Mouse (Mus musculus) T-helper 17 cell (primary cell): Measurements from ENCODE around the gene Hs3st6.

Experiments
- in situ Hi-C, 2 experiments: fragments of 300-600 bp; cut with MboI, MseI; formaldehyde crosslinking; loops; 1 replicate in 1 of 2; 2 replicates in 1 of 2; pipeline ENCODE4 v1.15.1; 2025; ENCODE audit warnings: high pct_unique_total_duplicates in 2 of 2

The Hs3st6 gene

DNA sequence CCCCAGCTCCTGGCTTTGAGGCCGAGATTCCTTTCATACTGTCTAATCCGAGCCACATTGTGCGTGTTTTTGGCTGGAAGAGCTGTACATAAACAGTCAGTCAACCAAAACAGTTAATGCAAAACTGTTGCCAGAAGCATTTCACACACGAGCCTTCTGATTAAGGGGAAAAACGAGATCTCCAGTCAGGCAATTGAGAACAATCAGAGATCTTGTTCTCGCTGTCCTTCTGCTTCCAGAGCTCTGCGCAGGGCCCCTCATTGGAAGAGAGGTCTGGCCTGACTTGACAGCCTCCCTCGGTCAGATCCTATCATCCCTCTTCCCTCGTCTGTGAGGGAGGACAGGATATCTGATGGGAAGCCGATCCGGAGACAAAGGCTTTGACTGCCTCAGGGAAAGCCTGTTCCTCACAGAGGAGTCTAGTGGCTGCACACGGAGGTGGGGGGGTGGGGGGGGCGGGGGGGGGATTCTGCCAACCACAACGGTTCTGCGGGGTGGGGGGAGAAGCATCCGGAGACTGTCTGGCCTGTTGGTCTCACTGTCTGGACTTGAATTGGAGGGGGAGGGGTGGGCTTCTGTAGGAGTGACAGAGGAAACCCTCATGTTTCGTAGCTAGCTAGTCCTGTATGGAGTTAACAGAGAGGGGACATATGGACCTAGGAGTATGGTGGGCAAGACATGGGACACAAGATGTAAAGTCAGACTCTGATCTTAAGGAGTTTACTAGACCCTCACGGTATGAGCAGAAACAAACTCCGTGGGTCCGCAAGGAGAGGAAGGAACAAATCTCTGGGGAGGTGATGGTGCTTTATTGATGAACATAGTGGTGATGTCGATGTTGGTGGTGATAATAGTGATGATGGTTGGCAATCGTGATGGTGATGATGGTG is 12.5 kb downstream of the Hs3st6 start:
- in situ Hi-C loops = loop anchor here in 1 of 2 experiments (25.0 kb wide), 1 partner anchor 1453 kb away; the partner anchor contains the start of gene Vmn2r114

DNA sequence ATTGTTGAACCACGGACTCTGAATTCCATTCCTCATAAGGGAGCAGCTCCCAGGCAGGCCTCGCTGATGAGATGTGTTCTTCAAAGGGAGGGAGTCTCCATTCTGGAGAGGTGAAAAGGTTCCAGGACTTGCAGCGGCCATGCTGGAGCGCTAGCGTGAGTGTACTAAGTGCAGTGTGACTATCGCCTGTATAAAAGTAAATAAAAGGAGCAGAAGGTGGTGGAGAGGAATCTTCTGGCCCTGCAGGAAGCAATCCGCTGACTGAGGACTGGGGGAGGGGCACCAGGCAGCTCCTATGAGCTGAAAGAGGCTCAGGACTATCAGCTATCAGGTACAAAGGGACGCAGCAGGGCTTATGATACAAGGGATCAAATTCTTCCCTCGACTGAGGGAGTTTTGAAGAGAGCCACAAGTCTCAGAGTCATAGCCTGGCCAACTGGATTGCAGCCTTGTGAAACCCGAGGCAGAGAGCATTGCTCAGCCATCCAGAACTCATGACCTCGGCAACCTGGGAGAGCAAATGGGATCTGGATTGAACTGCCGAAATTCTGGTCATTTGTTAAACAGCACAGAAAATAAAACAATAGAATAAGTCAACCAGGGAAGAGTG is 13.6 kb downstream of the Hs3st6 start:
- in situ Hi-C loops = loop anchor here in 1 of 2 experiments (25.0 kb wide), 1 partner anchor 1454 kb away; the partner anchor contains the start of gene Vmn2r114

DNA sequence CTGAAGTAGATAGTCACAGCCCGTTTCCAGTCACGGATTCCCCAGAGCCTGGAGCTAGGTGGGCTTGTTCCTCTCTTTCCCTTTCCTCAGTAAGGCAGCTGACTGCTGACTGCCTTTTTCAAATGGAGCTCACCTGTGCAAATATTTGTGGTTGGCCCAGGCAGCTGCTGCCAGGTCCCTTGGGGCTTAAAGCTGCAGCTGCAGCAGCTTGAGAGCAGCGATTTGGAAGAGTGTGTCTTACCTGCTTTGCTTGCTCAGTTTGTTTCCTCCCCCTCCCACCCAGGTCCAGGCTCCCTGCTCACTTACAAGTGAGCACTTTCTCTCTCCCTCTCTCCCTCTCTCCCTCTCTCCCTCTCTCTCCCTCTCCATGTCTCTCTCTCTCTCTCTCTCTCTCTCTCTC is 16.4 kb downstream of the Hs3st6 start:
- in situ Hi-C loops = loop anchor here in 1 of 2 experiments (25.0 kb wide), 1 partner anchor 1457 kb away; the partner anchor contains the start of gene Vmn2r114

DNA sequence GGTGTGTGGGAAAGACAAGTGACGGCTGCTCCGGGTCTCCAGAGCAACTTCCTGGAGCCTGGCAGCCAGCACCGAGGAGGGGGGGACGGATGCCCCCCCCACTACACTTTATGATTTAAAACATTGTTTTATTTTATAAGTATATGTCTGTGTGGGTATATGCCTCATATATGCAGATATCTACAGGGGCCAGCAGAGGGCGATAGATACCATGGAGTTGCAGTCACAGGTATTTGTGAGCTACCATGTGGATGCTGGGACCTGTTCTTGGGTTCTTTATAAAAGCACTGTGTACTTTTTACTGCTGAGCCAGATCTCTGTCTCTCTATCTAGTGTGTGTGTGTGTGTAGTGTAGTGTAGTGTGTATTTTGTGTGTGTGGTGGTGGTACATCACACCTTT is 20.5 kb downstream of the Hs3st6 start:
- in situ Hi-C loops = loop anchor here in 1 of 2 experiments (25.0 kb wide), 1 partner anchor 1461 kb away; the partner anchor contains the start of gene Vmn2r114

DNA sequence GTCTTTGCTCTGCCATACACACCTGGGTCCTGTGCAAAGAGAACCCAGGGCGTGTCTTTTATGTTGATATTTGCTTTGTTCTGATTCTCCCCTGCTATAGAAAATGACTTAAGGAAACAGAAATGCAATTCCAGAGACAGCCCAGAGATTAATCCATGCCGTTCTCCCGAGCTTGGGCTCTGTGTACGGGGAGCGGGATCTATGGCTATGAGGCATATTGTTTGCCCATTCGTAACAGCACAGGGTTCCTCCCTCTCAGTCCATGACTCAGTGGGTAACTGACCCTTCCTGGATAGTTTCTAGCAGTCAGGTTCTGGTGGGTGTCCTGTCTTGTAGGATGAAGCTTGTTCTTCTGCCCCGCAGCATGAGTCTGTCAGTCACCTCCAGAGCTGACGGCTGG is 22.4 kb downstream of the Hs3st6 start:
- in situ Hi-C loops = loop anchor here in 1 of 2 experiments (25.0 kb wide), 1 partner anchor 1612 kb away; no protein-coding TSS in a partner anchor

DNA sequence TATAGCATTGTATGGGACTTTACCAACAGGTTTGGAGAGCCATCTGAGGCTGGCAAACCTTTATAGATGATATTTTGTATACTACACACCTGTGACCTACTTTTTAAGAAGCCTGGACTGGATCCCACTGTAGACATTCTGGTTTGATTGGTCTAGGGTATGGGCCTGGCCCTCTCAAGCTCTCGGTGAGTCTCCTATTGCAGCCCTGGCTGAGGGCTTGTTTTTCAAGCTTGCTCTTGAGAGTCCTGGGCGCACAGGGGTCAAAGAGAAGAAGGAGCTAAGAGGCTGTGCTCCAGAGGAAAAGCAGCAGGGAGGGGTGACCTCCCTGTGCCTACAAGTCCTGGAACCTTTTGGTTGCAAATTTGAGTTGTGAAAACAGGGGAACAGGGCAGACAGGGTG is 24.3 kb downstream of the Hs3st6 start:
- in situ Hi-C loops = loop anchor here in 1 of 2 experiments (25.0 kb wide), 1 partner anchor 1610 kb away; no protein-coding TSS in a partner anchor

DNA sequence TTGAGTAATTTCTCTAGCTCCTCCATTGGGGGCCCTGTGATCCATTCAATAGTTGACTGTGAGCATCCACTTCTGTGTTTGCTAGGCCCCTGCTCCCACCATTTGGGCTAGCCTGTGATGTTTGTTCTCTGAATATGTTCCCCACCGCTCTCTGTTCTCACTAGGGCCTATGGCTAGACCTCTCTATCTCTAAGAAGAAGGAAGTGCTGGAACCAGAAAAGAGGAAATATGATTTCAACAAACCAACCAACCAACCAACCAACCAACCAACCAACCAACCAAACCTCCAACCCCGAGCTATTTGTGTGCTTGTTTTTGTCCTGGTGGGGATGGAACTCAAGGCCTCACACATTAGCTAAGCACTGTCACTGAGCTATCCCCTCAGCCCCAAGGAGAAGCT is 28.0 kb downstream of the Hs3st6 start:
- in situ Hi-C loops = loop anchor here in 1 of 2 experiments (25.0 kb wide), 1 partner anchor 1606 kb away; no protein-coding TSS in a partner anchor

DNA sequence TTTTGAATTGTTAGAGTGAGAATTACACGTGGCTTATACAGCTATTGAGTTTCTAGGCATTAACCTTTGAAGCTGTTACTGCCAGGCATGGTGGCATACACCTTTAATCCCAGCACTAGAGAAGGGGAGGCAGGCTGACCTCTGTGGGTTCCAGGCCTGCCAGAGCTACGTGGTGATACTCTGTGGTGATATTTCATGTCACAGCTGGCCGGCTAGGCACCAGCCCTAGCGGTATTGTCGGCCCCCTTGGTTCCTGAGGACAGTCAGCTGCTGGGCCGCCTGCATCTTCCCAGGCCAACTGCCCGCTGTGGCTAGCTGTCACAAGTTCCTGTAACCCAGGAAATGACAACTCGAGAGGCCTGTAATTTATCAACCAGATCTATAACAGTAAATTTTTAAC is 39.4 kb downstream of the Hs3st6 start:
- in situ Hi-C loops = loop anchor here in 1 of 2 experiments (25.0 kb wide), 1 partner anchor 1595 kb away; no protein-coding TSS in a partner anchor

DNA sequence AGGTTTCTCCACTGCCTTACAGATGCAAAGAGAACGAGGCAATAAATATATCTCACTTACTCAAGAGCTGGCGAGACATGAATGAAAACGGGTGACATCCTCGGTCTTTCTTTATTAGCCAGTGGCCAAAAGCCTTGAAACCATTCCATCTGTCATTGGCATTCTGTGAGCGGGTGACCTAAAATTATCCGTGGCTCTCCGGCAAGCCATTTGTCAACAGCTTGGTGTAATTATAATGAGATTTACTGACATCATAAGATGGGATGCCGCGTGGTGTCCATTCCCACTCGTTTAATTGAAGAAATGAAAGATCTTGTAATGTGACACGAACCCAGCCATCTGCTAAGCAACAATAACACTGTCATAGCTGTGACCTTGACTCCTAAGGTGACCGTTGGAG is 42.0 kb downstream of the Hs3st6 start:
- in situ Hi-C loops = loop anchor here in 1 of 2 experiments (25.0 kb wide), 1 partner anchor 1593 kb away; no protein-coding TSS in a partner anchor

DNA sequence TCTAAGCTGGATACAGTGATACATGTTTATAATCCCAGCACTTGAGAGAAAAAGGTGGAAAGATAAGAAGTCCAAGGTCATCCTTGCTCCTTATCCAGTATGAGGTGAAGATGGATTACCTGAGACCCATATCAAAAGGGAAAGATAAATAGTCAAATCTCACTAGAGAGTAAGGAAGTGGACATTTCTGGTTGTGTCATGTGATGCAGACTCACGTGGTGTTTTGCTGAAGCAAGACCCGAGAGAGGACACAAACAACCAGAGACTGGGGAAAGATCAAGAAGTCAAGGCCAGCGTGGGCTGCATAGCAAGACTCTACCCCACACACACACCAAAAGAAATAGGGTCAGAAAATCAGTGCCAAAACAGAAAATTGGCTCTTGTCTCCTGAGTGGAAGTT is 44.2 kb downstream of the Hs3st6 start:
- in situ Hi-C loops = loop anchor here in 1 of 2 experiments (25.0 kb wide), 1 partner anchor 1590 kb away; no protein-coding TSS in a partner anchor

DNA sequence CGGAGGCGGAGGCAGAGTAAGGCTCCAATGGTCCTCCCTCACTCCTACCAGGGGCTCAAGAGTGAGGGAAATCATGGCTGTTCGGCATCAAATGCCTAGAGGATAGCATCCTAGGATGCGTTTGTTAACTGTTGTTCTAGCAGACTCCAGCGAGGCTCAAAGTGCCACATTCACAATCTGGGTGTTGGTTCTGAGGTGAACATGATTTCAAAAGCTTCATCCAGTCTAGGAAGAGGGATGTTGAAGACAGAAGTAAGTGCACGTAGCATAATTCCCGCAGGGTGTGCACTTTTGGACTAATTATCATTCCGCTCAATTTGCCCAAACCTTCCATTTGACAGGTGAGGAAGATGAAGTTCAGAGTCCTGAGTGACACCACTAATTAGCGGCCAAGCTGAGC is 45.4 kb downstream of the Hs3st6 start:
- in situ Hi-C loops = loop anchor here in 1 of 2 experiments (25.0 kb wide), 1 partner anchor 1589 kb away; no protein-coding TSS in a partner anchor

DNA sequence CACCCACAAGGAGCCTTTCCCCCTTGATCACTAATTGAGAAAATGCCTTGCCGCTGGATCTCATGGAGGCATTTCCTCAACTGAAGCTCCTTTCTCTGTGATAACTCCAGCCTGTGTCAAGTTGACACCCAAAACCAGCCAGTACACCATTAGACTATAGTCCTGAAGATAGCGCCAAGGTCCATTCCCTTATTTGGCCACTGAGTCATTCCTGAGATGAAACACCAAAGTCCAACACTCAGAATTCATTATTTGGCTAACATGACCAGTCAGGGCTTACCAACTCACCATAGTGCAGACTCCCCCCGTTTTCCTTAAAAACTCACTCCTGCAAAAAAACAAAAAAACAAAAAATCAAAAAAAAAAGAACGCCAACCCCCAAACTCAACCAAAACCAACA is 46.7 kb downstream of the Hs3st6 start:
- in situ Hi-C loops = loop anchor here in 1 of 2 experiments (25.0 kb wide), 1 partner anchor 1588 kb away; no protein-coding TSS in a partner anchor

DNA sequence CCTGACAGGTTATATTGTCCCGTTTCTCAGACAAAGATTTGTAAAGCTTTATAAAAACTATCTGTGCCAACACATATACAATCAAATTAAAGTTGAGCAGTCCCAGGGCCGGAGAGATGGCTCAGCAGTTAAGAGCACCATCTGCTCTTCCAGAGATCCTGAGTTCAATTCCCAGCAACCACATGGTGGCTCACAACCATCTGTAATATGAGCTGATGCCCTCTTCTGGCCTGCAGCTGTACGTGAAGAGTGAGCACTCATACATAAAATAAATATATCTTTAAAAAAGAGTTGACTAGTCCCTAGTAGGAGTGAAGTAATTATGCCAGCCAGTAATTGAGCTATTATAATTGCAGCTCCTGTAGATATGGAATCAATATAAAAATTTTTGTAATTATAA is 47.7 kb downstream of the Hs3st6 start:
- in situ Hi-C loops = no loop called here

DNA sequence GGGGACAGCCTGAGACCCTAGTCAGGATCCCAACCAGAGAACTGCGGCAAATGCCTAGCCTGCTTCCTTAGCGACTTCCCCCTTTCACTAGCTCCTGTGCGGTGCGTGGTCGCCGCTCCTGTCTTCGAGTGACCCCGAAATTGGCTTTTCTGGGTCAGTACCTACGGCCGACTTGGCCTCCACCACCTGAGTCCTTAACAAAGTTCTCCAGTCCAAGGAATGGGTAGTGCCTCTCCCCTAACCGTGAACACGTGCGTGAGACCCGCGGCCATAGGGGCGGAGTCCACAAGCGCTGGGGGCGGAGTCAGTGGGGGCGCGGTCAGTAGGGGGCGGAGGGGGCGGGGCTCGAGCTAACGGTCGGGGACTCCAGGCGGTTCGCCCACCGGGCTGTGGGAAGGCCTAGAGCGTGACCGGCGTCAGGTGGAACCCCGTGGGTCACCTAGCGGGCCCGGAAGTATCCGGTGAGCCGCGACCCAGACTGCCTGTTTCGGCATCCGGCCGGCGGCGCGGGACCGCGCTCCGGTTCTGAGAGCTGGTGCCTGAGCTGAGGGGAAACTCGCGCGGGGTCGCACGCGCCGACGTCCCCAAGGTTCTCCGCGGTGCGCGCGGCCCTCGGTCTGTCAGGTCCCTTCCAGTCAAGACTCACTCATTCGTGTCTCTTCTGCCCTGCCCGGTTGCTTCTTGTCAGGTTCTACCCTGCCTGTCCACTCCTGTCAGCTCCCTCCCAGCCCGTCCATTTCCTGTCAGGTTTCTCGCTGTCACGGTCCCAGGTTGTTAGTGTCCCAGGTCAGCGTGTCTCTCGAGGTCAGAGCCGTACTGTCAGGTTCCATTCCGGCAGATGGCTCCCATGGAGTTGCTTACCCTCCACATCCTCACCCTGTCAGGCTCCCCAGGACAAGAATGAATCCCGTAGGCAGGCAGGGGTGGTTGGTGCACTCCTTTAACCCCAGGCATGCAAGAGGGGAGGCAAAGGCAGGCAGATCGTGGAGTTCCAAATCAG is 51.5 kb downstream of the Hs3st6 start, which contains the start of gene Meiob:
Meiob (plus strand) TSS at position 338 of the 1,000 bp plus-strand sequence.
- in situ Hi-C loops = no loop called here
